Mouse (Mus musculus): Measurements from ENCODE around the gene Casp4.

Gene Casp4

GRCm38 (mm10) chr9:5308561-5308960 lies at the start of gene Casp4:
Gene Casp4 (plus strand): TSS chr9:5308828.
- DNase-seq (ENCODE audit: low spot score in 2 of 2) = no peak

- no peak for DNase-seq (ENCODE audit: low spot score in 2 of 2)
Measured at GRCm38 (mm10) chr9:5263951-5264475, 44.6 kb upstream of the Casp4 start.

GRCm38 (mm10) chr9:5270274-5270673 lies 38.4 kb upstream of the Casp4 start:
- no peak for DNase-seq (ENCODE audit: low spot score in 2 of 2)

- no peak for DNase-seq (ENCODE audit: low spot score in 2 of 2)
Measured at GRCm38 (mm10) chr9:5270884-5271283, 37.7 kb upstream of the Casp4 start.

- DNase-seq (ENCODE audit: low spot score in 2 of 2) = no peak
Measured at GRCm38 (mm10) chr9:5271334-5271845, 37.2 kb upstream of the Casp4 start.

- no peak for DNase-seq (ENCODE audit: low spot score in 2 of 2)
Measured at GRCm38 (mm10) chr9:5286071-5286470, 22.6 kb upstream of the Casp4 start.

GRCm38 (mm10) chr9:5286597-5286996 lies 22.0 kb upstream of the Casp4 start:
- no peak for DNase-seq (ENCODE audit: low spot score in 2 of 2)

- no peak for DNase-seq (ENCODE audit: low spot score in 2 of 2)
Measured at GRCm38 (mm10) chr9:5296354-5297237, 12.0 kb upstream of the Casp4 start.

GRCm38 (mm10) chr9:5298329-5299131 lies 10.1 kb upstream of the Casp4 start, which contains the start of gene Casp1:
Gene Casp1 (plus strand): TSS chr9:5298517.
- DNase-seq (ENCODE audit: low spot score in 2 of 2) = no peak

- DNase-seq (ENCODE audit: low spot score in 2 of 2) = no peak
Measured at GRCm38 (mm10) chr9:5299132-5299381, 9.6 kb upstream of the Casp4 start.

- DNase-seq (ENCODE audit: low spot score in 2 of 2) = no peak
Measured at GRCm38 (mm10) chr9:5310112-5310511, 1.5 kb downstream of the Casp4 start.

- DNase-seq (ENCODE audit: low spot score in 2 of 2) = no peak
Measured at GRCm38 (mm10) chr9:5311435-5311834, 2.8 kb downstream of the Casp4 start.

- DNase-seq (ENCODE audit: low spot score in 2 of 2) = no peak
Measured at GRCm38 (mm10) chr9:5328204-5328603, 19.6 kb downstream of the Casp4 start.

- DNase-seq (ENCODE audit: low spot score in 2 of 2) = no peak
Measured at GRCm38 (mm10) chr9:5332441-5332840, 23.8 kb downstream of the Casp4 start.

GRCm38 (mm10) chr9:5333422-5333821 lies 24.8 kb downstream of the Casp4 start:
- DNase-seq (ENCODE audit: low spot score in 2 of 2) = no peak

- no peak for DNase-seq (ENCODE audit: low spot score in 2 of 2)
Measured at GRCm38 (mm10) chr9:5343092-5343491, 34.5 kb downstream of the Casp4 start.

GRCm38 (mm10) chr9:5344090-5344489 lies 35.5 kb downstream of the Casp4 start:
- no peak for DNase-seq (ENCODE audit: low spot score in 2 of 2)

GRCm38 (mm10) chr9:5345291-5345898 lies 36.8 kb downstream of the Casp4 start, which contains the start of gene Casp12:
Gene Casp12 (plus strand): TSS chr9:5345430.
- no peak for DNase-seq (ENCODE audit: low spot score in 2 of 2)

GRCm38 (mm10) chr9:5347381-5347780 lies 38.8 kb downstream of the Casp4 start:
- no peak for DNase-seq (ENCODE audit: low spot score in 2 of 2)

GRCm38 (mm10) chr9:5353673-5354072 lies 45.0 kb downstream of the Casp4 start:
- no peak for DNase-seq (ENCODE audit: low spot score in 2 of 2)

GRCm38 (mm10) chr9:5356801-5357200 lies 48.2 kb downstream of the Casp4 start:
- no peak for DNase-seq (ENCODE audit: low spot score in 2 of 2)

All from thymus, postnatal 10 days (tissue).